Mouse (Mus musculus): ENCODE data around the gene Fam19a2. TPM values are rescaled to one million over a fixed set of nuclear protein-coding genes. Genes with fewer than 3 reads are reported as not detected.

Gene Fam19a2
- polyA plus RNA-seq, 1 experiment from 2014 or later: 0.57 TPM

- Histone ChIP-seq H3K27ac (no peak overlapping the region), H3K36me3 (no peaks in the 10 kb centered on the region), H3K9ac (no peak overlapping the region), H3K4me2 (no peak overlapping the region), H3K9me3 (replicated peaks) (peaks cover 2% of the 10 kb centered on the region; the same call in 1 of the 2 replicates), H3K4me1 (no peaks in the 10 kb centered on the region), H3K4me3 (no peak overlapping the region), H3K27me3 (replicated peaks) (no peaks in the 10 kb centered on the region)
- WGBS (ENCODE audit: insufficient replicate concordance): 49% methylated on average over 9 of the region's 9 CpGs
- no peak for ATAC-seq
Measured at GRCm38 (mm10) chr10:123682718-123683255, 419.0 kb downstream of the Fam19a2 start.

GRCm38 (mm10) chr10:123692186-123692925 lies 428.6 kb downstream of the Fam19a2 start:
- Histone ChIP-seq H3K4me3 (no peak overlapping the region), H3K9ac (no peak overlapping the region), H3K36me3 (no peaks in the 10 kb centered on the region), H3K4me2 (no peak overlapping the region), H3K27me3 (replicated peaks) (no peaks in the 10 kb centered on the region), H3K4me1 (no peaks in the 10 kb centered on the region), H3K9me3 (replicated peaks) (0 out of 2 replicates have a peak, but pooled peaks cover 2% of the 10 kb centered on the region), H3K27ac (no peak overlapping the region)
- no peak for ATAC-seq
- WGBS (ENCODE audit: insufficient replicate concordance): 76% methylated on average over 8 of the region's 8 CpGs

- H3K36me3 ChIP-seq: no peaks in the 10 kb centered on the region
- H3K9ac ChIP-seq: no peak overlapping the region
- no peaks in the 10 kb centered on the region for H3K27me3 ChIP-seq (replicated peaks)
- H3K9me3 ChIP-seq (replicated peaks): 0 out of 2 replicates have a peak, but pooled peaks cover 2% of the 10 kb centered on the region
- H3K4me3 ChIP-seq: no peak overlapping the region
- ATAC-seq: no peak
- H3K4me1 ChIP-seq: no peaks in the 10 kb centered on the region
- no peak overlapping the region for H3K27ac ChIP-seq
- 79% methylated on average over 4 of the region's 4 CpGs for WGBS (ENCODE audit: insufficient replicate concordance)
- H3K4me2 ChIP-seq: no peak overlapping the region
Measured at GRCm38 (mm10) chr10:123692926-123693224, 429.1 kb downstream of the Fam19a2 start.

DNA sequence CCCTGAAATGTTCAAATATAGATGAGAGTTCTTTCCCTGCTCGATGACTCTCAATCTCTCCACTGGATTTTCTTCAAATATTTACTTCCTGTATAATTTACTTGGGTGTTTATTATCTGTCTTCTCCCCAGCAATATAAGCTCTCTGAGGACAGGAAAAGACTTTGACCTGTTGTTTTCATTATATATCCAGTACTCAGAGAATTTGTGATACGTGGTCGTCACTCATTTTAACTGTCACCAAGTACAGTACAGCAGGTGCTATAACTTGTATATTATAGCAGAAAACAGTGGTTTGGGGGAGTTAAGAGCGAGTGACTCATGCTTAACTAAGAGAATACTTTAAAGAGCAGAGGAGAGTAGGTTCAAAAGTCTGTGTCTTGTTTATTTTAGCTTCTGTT lies 438.8 kb downstream of the Fam19a2 start:
- Histone ChIP-seq H3K27ac (no peak overlapping the region), H3K4me2 (no peak overlapping the region), H3K4me3 (no peak overlapping the region), H3K27me3 (replicated peaks) (no peaks in the 10 kb centered on the region), H3K36me3 (no peaks in the 10 kb centered on the region), H3K9me3 (replicated peaks) (no peaks in the 10 kb centered on the region), H3K9ac (no peak overlapping the region), H3K4me1 (no peaks in the 10 kb centered on the region)
- no peak for ATAC-seq
- WGBS (ENCODE audit: insufficient replicate concordance): 62% methylated on average over 4 of the region's 4 CpGs

DNA sequence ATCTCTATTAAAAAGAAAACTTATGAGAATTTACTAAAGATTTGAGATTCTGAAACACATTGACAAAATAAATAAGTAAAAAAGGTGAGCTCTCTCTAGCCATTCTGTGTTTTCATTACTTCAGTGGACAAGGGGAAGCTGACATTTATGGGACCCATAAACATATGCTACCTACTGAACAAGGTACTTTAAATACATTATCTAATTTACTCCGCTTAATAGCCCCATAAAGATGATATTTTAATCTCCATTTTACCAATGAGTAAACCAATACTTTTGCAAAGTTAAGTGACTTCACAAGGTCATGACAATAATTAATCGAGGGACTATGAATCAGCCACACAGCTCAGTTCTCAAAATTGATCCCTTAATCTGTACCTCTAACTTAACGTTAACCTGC lies 443.2 kb downstream of the Fam19a2 start:
- H3K36me3 ChIP-seq: no peaks in the 10 kb centered on the region
- no peak overlapping the region for H3K27ac ChIP-seq
- H3K9ac ChIP-seq: no peak overlapping the region
- no peaks in the 10 kb centered on the region for H3K9me3 ChIP-seq (replicated peaks)
- H3K4me3 ChIP-seq: no peak overlapping the region
- no peaks in the 10 kb centered on the region for H3K27me3 ChIP-seq (replicated peaks)
- no peak overlapping the region for H3K4me2 ChIP-seq
- ATAC-seq: no peak
- no peaks in the 10 kb centered on the region for H3K4me1 ChIP-seq
- WGBS (ENCODE audit: insufficient replicate concordance): 75% methylated on average over 3 of the region's 3 CpGs

DNA sequence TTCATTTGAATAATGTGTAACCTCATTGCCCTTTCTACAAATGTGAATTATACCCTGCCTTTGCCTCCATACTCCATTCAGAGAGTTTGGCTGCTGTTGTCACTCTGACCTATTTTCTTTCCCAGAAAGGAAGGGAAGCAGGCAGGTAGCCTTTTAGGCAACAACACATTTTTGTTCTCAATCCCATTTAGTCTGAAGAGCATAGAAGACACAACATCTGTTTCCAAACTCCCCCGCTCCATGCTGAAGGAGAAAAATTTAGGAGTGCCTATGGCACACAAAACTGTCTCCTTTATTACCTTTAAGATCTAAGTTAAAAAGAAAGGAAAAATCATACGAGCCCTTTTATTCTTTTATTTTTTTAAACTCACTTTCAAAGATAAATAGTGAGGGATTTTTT lies 446.9 kb downstream of the Fam19a2 start:
- Histone ChIP-seq H3K27me3 (replicated peaks) (no peaks in the 10 kb centered on the region), H3K9ac (no peak overlapping the region), H3K36me3 (no peaks in the 10 kb centered on the region), H3K4me1 (no peaks in the 10 kb centered on the region), H3K4me3 (no peak overlapping the region), H3K27ac (no peak overlapping the region), H3K4me2 (no peak overlapping the region), H3K9me3 (replicated peaks) (no peaks in the 10 kb centered on the region)
- no peak for ATAC-seq
- 70% methylated on average over 2 of the region's 2 CpGs for WGBS (ENCODE audit: insufficient replicate concordance)

- no peaks in the 10 kb centered on the region for H3K9me3 ChIP-seq (replicated peaks)
- WGBS (ENCODE audit: insufficient replicate concordance): 83% methylated on average over 2 of the region's 2 CpGs
- ATAC-seq: no peak
- no peaks in the 10 kb centered on the region for H3K27me3 ChIP-seq (replicated peaks)
- H3K4me2 ChIP-seq: no peak overlapping the region
- no peaks in the 10 kb centered on the region for H3K4me1 ChIP-seq
- no peaks in the 10 kb centered on the region for H3K36me3 ChIP-seq
- H3K27ac ChIP-seq: no peak overlapping the region
- no peak overlapping the region for H3K9ac ChIP-seq
- H3K4me3 ChIP-seq: no peak overlapping the region
Measured at GRCm38 (mm10) chr10:123721952-123722460, 458.2 kb downstream of the Fam19a2 start.

- no peak overlapping the region for H3K4me2 ChIP-seq
Measured at GRCm38 (mm10) chr10:123723641-123724040, 459.8 kb downstream of the Fam19a2 start.

DNA sequence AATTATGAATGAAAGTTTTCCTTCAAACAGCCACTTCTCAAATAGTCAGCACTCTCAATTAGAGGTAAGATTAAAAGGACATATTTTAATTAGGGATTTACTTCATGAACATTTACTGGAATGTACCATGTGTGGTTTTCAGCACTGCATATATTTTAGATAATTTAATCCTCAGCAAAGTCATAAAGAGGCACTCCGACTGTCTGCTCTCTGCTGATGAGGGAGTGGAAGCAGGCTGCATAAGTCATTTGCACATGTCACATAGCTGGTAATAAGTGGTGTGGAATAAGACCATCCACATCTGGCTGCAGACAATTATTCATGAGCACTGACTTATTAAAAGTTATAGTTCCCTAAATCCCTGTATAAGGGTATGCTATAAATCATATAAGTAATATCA lies 484.5 kb downstream of the Fam19a2 start:
- no peaks in the 10 kb centered on the region for H3K36me3 ChIP-seq
- H3K4me1 ChIP-seq: no peaks in the 10 kb centered on the region
- no peaks in the 10 kb centered on the region for H3K9me3 ChIP-seq (replicated peaks)
- H3K27me3 ChIP-seq (replicated peaks): no peaks in the 10 kb centered on the region
- 70% methylated on average over 1 of the region's 1 CpGs for WGBS (ENCODE audit: insufficient replicate concordance)
- no peak overlapping the region for H3K4me2 ChIP-seq
- H3K27ac ChIP-seq: no peak overlapping the region
- H3K4me3 ChIP-seq: no peak overlapping the region
- H3K9ac ChIP-seq: no peak overlapping the region
- no peak for ATAC-seq

More at GRCm38 (mm10) chr10:123723641-123724040, 459.8 kb downstream of the Fam19a2 start:
- no peak for ATAC-seq
- Histone ChIP-seq H3K36me3 (no peaks in the 10 kb centered on the region), H3K4me3 (no peak overlapping the region), H3K27me3 (replicated peaks) (no peaks in the 10 kb centered on the region), H3K9ac (no peak overlapping the region), H3K27ac (no peak overlapping the region), H3K4me1 (no peaks in the 10 kb centered on the region), H3K9me3 (replicated peaks) (no peaks in the 10 kb centered on the region)

- Histone ChIP-seq H3K9me3 (replicated peaks) (no peaks in the 10 kb centered on the region), H3K4me1 (no peaks in the 10 kb centered on the region), H3K4me2 (no peak overlapping the region), H3K27me3 (replicated peaks) (no peaks in the 10 kb centered on the region), H3K27ac (no peak overlapping the region), H3K36me3 (no peaks in the 10 kb centered on the region), H3K4me3 (no peak overlapping the region), H3K9ac (no peak overlapping the region)
- no peak for ATAC-seq
- WGBS (ENCODE audit: insufficient replicate concordance): 52% methylated on average over 6 of the region's 6 CpGs
Measured at GRCm38 (mm10) chr10:123751676-123752280, 488.0 kb downstream of the Fam19a2 start.

DNA sequence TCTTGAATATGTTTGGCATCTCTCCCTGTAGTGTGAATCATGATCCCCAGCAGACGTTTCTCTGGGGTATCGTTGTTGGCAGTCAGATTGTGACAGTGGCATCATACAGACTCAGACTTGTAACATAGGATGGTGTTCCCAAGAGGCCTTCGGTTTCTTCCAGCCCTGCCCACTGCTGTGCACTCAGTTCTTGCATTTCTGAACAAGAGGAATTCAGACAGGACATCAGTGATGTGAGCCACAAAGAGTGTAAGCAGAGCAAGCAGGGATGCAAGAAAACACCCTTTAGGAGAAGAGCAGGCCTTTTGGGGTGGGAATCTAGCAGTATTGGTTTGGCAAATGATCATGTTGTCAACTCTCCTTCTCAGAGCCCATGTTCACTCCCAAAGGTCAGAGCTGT lies 489.0 kb downstream of the Fam19a2 start:
- H3K9ac ChIP-seq: no peak overlapping the region
- H3K36me3 ChIP-seq: no peaks in the 10 kb centered on the region
- no peaks in the 10 kb centered on the region for H3K9me3 ChIP-seq (replicated peaks)
- H3K27ac ChIP-seq: no peak overlapping the region
- no peaks in the 10 kb centered on the region for H3K4me1 ChIP-seq
- no peaks in the 10 kb centered on the region for H3K27me3 ChIP-seq (replicated peaks)
- 61% methylated on average over 3 of the region's 3 CpGs for WGBS (ENCODE audit: insufficient replicate concordance)
- no peak for ATAC-seq
- H3K4me3 ChIP-seq: no peak overlapping the region
- no peak overlapping the region for H3K4me2 ChIP-seq

DNA sequence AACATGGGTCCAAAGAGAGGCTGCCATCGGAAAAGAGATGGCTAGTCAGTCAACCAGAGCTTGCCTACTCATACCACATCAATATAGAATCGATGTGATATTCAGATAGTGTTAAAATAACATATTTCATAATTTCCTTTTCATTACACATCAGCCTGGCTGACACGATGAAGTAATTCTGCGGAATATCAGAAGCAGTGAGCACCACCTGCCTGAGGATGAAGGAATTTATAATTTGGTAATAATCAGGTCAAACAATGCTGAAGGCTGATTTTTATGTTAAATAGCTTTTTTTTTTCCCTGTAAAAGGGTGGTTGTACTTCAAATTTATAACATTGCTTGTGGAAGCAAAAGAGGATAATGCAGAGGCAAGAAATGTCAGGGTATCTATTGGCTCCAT lies 490.2 kb downstream of the Fam19a2 start:
- H3K4me1 ChIP-seq: no peaks in the 10 kb centered on the region
- H3K9ac ChIP-seq: no peak overlapping the region
- H3K27ac ChIP-seq: no peak overlapping the region
- no peaks in the 10 kb centered on the region for H3K9me3 ChIP-seq (replicated peaks)
- H3K36me3 ChIP-seq: no peaks in the 10 kb centered on the region
- H3K27me3 ChIP-seq (replicated peaks): no peaks in the 10 kb centered on the region
- 70% methylated on average over 4 of the region's 4 CpGs for WGBS (ENCODE audit: insufficient replicate concordance)
- no peak overlapping the region for H3K4me3 ChIP-seq
- no peak overlapping the region for H3K4me2 ChIP-seq
- ATAC-seq: no peak
